Mouse (Mus musculus) heart, embryonic 14.5 days (tissue): ENCODE results near the gene Gpat3. TPM values are rescaled to one million over a fixed set of nuclear protein-coding genes. Genes with fewer than 3 reads are reported as not detected.

Source experiments
- ATAC-seq: fragments of 200-750 bp; cut with Nextera tagmentation; 2 replicates; pipeline ENCODE4 v1.8.0; 2017; ENCODE audit warnings: low read depth, moderate TSS enrichment; ENCODE audit not compliant: insufficient number of reproducible peaks, insufficient read depth, low FRiP score
- H3K27ac ChIP-seq, 2 experiments: fragments of 200-500 bp in 1 of 2; fragments of 300-500 bp in 1 of 2; sonication (generic) in 1 of 2; replicated peaks in 1 of 2; 2 replicates each; pipeline ENCODE4 v1.5.1; 2012 to 2014; ENCODE audit warnings: low read depth in 2 of 2, low read length in 2 of 2, control low read depth in 1 of 2, mild to moderate bottlenecking in 1 of 2, mixed read lengths in 1 of 2; ENCODE audit not compliant: control insufficient read depth in 1 of 2, insufficient read depth in 1 of 2
- H3K27me3 ChIP-seq: fragments of 300-500 bp; sonication (generic); 2 replicates; pipeline ENCODE4 v1.6.1; 2014; ENCODE audit warnings: mild to moderate bottlenecking, low read length, control low read depth; ENCODE audit not compliant: control insufficient read depth, insufficient read depth
- H3K36me3 ChIP-seq: fragments of 300-500 bp; sonication (generic); 2 replicates; pipeline ENCODE4 v1.6.1; 2014; ENCODE audit warnings: mild to moderate bottlenecking, control low read depth, low read length, mixed read lengths; ENCODE audit not compliant: control insufficient read depth, insufficient read depth
- H3K4me1 ChIP-seq, 2 experiments: fragments of 200-500 bp in 1 of 2; fragments of 300-500 bp in 1 of 2; sonication (generic) in 1 of 2; 2 replicates each; pipeline ENCODE4 v1.6.1; 2012 to 2014; ENCODE audit warnings: low read length in 2 of 2, control low read depth in 1 of 2, mixed read lengths in 1 of 2; ENCODE audit not compliant: control insufficient read depth in 2 of 2, insufficient read depth in 2 of 2
- H3K4me2 ChIP-seq: fragments of 300-500 bp; sonication (generic); 2 replicates; pipeline ENCODE4 v1.6.1; 2014; ENCODE audit warnings: mild to moderate bottlenecking, low read length
- H3K4me3 ChIP-seq, 2 experiments: fragments of 200-500 bp in 1 of 2; fragments of 300-500 bp in 1 of 2; sonication (generic) in 1 of 2; 2 replicates each; pipeline ENCODE4 v1.5.1; 2012 to 2014; ENCODE audit warnings: low read length in 2 of 2, mild to moderate bottlenecking in 2 of 2, control low read depth in 1 of 2, low read depth in 1 of 2, moderate library complexity in 1 of 2; ENCODE audit not compliant: control insufficient read depth in 1 of 2, insufficient read depth in 1 of 2
- H3K9ac ChIP-seq: fragments of 300-500 bp; sonication (generic); 2 replicates; pipeline ENCODE4 v1.6.1; 2014; ENCODE audit warnings: mild to moderate bottlenecking, low read length
- H3K9me3 ChIP-seq: fragments of 300-500 bp; sonication (generic); 2 replicates; pipeline ENCODE4 v1.6.1; 2016; ENCODE audit warnings: low read length, control low read depth; ENCODE audit not compliant: control insufficient read depth
- WGBS: fragments of 180-500 bp; shearing (Covaris S2); extraction: QIAGEN DNeasy Blood & Tissue Kit; methylation state at CpG from one replicate; pipeline ENCODE4 v1.1.7; 2014; 5-methylcytosine and 5-hydroxymethylcytosine counted together
- polyA plus RNA-seq: library from polyadenylated mRNA; unstranded; fragments of >200 nt; fragmentation: Nextera tagmentation; extraction: Ambion mirVana; gene quantifications from 2 replicates; pipeline ENCODE4 v1.2.1, GENCODE M21; 2014

Gene Gpat3
- polyA plus RNA-seq, 1 experiment from 2014 or later = 14.9 TPM

DNA sequence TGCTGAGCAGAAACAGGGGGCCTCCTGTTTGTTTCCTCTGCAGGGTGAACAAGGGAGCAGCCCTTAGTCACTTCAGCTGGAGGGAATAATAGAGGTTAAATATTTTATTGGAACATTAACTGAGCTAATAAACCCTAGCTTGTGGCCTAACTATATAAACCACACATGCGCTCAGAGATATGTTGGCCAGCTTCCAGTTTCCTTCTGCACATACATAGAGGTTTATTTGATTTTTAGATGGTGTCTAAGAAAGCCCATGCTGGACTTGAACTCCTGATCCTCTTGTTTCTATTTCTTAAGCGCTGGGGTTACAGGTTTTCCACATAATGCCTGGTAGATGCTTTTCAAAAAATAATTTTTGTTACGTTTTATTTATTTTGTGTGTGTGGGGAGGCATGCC, 1.0 kb upstream of the Gpat3 start:
- H3K4me1 ChIP-seq = peaks cover 4 to 5% of the 10 kb centered on the region in 2 experiments; a peak in 1 of 4 replicates
- H3K27me3 ChIP-seq = no peaks in the 10 kb centered on the region
- H3K9me3 ChIP-seq = peaks cover 7% of the 10 kb centered on the region; the same call in 1 of the 2 replicates
- H3K9ac ChIP-seq = peak overlapping the region; percentile 92
- H3K36me3 ChIP-seq = peaks cover 8% of the 10 kb centered on the region; the same call in 1 of the 2 replicates
- peak overlapping the region; percentile 91 for H3K4me2 ChIP-seq
- ATAC-seq = no peak
- peak overlapping the region in 1 of 2 experiments; percentile 94; a peak in 1 of 4 replicates for H3K27ac ChIP-seq
- H3K4me3 ChIP-seq = peak overlapping the region; percentile 78 to 80
- 42% methylated on average over 3 of the region's 3 CpGs for WGBS

DNA sequence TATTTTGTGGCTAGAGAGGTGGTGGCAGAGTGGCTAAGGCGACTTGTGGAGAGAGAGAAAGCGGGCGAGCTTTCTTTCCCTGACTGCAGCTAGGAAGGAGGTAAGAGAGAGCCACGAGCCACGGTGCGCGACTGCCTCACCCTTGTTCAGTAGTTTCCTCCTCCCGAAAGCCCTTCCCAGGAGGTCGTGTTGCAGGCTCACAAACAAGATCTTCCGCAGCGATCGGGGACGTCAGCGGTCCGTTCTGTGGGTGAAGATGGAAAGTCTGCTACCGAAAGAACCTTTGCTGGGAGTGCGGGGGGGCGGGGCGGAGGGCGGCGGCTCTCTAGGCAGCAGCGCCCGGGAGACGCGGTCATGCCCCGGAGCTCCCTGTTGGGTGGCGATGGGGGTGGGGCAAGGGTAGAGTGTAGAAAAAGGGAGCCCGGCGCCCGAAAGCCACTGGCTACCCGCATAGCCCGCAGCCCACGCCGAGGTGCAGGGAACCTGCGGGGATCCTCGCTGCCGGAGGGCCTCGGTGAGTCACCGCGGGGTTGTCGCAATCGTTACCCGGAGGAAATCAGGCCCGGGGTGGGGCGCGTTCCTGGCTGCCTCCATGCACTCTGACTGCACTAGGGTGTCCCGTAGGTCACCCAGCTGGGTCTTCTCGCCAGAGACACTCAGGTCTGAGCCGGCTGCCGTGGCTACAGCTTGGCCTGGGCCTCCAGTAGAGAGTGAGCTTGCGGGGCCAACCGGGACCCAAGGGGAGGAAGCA, 510 bp downstream of the Gpat3 start:
- Histone ChIP-seq H3K4me1 (peaks cover 4 to 5% of the 10 kb centered on the region in 2 experiments; a peak in 1 of 4 replicates), H3K27ac (peak overlapping the region; percentile 83 to 94), H3K4me2 (peak overlapping the region; percentile 91), H3K9ac (peak overlapping the region; percentile 92), H3K4me3 (peak overlapping the region; percentile 78 to 80), H3K27me3 (no peaks in the 10 kb centered on the region), H3K9me3 (peaks cover 7% of the 10 kb centered on the region; the same call in 1 of the 2 replicates), H3K36me3 (peaks cover 8% of the 10 kb centered on the region; the same call in 1 of the 2 replicates)
- ATAC-seq = peak; percentile 68; the same call in 1 of the 2 replicates
- WGBS = under 1% methylated on average over 52 of the region's 52 CpGs

DNA sequence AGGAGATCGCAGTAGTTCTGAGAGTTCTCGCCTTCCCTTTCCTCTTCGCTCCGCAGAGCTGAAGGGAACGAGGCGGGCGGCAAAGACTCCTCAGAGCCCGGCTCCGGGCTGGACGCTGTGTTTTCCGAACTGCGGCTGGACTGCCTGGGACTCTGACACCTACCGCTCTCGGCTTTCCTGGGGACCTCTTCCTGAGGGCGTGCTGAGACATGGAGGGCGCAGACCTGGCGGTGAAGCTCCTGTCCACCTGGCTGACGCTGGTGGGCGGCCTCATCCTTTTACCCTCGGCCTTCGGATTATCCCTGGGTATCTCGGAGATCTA, 1.0 kb downstream of the Gpat3 start:
- ATAC-seq = peak; percentile 44; the same call in 1 of the 2 replicates
- 2% methylated on average over 17 of the region's 22 CpGs for WGBS

DNA sequence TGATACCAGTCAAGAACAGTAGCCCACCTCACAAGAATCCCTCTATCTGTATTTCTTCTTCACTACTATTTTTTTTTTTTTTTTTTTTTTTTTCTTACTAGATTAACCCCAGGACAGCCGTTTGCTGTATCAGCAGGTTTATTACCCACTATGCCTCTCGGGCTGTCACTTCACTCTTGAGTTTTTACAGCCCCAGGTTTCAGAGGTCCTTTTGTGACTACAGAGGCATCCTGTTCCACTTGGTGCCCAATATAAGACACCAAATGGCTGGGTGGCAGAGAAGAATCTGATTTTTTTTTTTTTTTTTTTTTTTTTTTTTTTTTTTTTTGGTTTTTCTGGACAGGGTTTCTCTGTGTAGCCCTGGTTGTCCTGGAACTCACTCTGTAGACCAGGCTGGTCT, 1.6 kb downstream of the Gpat3 start:
- 0 out of 4 replicates have a peak overlapping the region, but pooled peaks of 1 of the 2 experiments have one; percentile 94 for H3K27ac ChIP-seq
- H3K9ac ChIP-seq = peak overlapping the region; percentile 92

More for the DNA sequence above, 1.0 kb downstream of the Gpat3 start:
- no peaks in the 10 kb centered on the region for H3K27me3 ChIP-seq
- H3K27ac ChIP-seq = peak overlapping the region; percentile 83 to 94
- H3K9ac ChIP-seq = peak overlapping the region; percentile 92
- H3K36me3 ChIP-seq = peaks cover 8% of the 10 kb centered on the region; the same call in 1 of the 2 replicates
- H3K4me1 ChIP-seq = peaks cover 4 to 5% of the 10 kb centered on the region in 2 experiments; a peak in 1 of 4 replicates
- H3K4me3 ChIP-seq = peak overlapping the region; percentile 78 to 80
- peaks cover 7% of the 10 kb centered on the region; the same call in 1 of the 2 replicates for H3K9me3 ChIP-seq
- peak overlapping the region; percentile 91 for H3K4me2 ChIP-seq

DNA sequence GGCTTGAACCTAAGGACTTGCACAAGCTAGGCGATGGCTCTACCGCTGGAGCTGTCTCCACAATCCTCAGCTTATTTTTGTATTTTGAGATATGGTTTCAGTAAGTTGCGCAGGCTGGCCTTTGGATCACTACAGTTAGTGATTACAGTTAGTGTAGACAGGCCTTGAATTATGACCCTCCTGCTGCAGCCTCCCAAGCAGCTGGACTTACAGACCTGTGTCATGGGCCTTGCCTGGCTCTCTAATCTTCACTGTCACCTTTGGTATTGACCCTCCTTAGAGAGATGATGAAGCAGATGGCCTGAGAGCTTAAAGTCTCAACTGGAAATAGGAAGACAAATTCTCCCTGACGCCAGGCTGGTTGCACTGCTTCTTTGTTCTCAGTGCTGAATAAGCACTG, 8.4 kb downstream of the Gpat3 start:
- ATAC-seq = no peak
- no peaks in the 10 kb centered on the region for H3K9me3 ChIP-seq
- 80% methylated on average over 4 of the region's 4 CpGs for WGBS
- H3K27ac ChIP-seq = no peak overlapping the region
- H3K9ac ChIP-seq = no peak overlapping the region
- H3K4me1 ChIP-seq = no peaks in the 10 kb centered on the region
- H3K27me3 ChIP-seq = no peaks in the 10 kb centered on the region
- no peak overlapping the region for H3K4me2 ChIP-seq
- H3K4me3 ChIP-seq = no peak overlapping the region
- peaks cover 5% of the 10 kb centered on the region; the same call in 1 of the 2 replicates for H3K36me3 ChIP-seq

More for the DNA sequence above, 1.6 kb downstream of the Gpat3 start:
- peaks cover 1% of the 10 kb centered on the region; the same call in 1 of the 2 replicates for H3K9me3 ChIP-seq
- H3K4me1 ChIP-seq = peaks cover 4 to 5% of the 10 kb centered on the region in 2 experiments; a peak in 1 of 4 replicates
- H3K4me3 ChIP-seq = peak overlapping the region; percentile 78 to 80
- peak overlapping the region; percentile 91 for H3K4me2 ChIP-seq
- 0% methylated on average over 2 of the region's 2 CpGs for WGBS
- H3K27me3 ChIP-seq = no peaks in the 10 kb centered on the region
- ATAC-seq = no peak
- H3K36me3 ChIP-seq = peaks cover 8% of the 10 kb centered on the region; the same call in 1 of the 2 replicates

DNA sequence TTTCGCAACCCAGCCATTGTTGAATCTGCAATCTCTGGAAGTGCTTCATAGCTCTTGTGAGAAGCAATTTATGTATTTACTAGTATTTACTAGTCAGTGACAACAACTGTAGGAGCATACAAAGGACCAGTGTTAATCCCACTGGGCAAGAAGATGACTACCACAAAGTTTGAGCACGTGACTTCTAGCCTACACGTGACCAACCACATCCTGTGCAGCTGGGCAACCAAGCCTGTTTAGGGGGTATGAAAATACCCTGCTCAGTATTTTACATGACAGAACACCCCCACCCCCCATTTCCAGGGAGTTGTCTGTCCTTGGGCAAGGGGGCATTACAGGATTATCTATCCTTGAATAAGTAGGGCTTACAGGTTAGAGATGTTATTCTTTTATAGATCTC, 11.0 kb downstream of the Gpat3 start:
- H3K9me3 ChIP-seq = no peaks in the 10 kb centered on the region
- H3K4me3 ChIP-seq = no peak overlapping the region
- H3K4me2 ChIP-seq = no peak overlapping the region
- H3K27ac ChIP-seq = no peak overlapping the region
- peaks cover 11 to 17% of the 10 kb centered on the region in 2 experiments for H3K4me1 ChIP-seq
- H3K27me3 ChIP-seq = no peaks in the 10 kb centered on the region
- no peak overlapping the region for H3K9ac ChIP-seq
- no peaks in the 10 kb centered on the region for H3K36me3 ChIP-seq
- WGBS = 87% methylated on average over 3 of the region's 3 CpGs
- no peak for ATAC-seq

DNA sequence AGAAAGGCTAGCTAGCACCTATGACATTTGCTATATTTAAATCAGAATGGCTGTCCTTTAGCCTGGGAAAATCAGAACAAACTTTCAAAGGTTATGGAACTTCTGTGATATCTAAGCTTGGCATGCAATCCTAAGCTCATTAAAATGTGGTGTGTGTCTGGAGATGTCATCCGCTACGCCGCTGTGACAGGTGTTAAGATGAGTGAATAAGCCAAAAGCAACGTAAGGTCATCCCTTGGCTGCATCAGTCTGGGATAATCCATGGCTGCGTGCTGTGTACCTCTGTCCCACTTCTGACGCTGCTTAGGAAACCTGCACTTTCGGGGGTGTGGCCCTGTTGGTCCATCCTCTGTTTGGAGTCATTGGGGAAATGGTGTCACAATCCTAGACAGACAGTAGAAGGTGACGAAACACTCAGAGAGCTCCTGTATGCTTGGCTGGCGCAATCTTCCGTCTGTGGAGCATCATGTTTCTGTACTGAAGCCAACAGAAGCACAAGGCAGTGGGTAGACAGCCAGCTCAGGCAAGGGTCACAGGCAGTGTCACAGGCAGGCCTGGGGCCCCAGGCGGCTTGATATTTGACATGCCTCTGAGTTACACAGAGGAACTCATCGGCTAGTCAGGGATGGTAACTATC, 15.0 kb downstream of the Gpat3 start:
- ATAC-seq = peak; percentile 85
- Histone ChIP-seq H3K27me3 (no peaks in the 10 kb centered on the region), H3K27ac (peak overlapping the region; percentile 54 to 60), H3K4me1 (peaks cover 24 to 34% of the 10 kb centered on the region in 2 experiments), H3K9ac (peak overlapping the region; percentile 34; the same call in 1 of the 2 replicates), H3K9me3 (no peaks in the 10 kb centered on the region), H3K4me2 (peak overlapping the region; percentile 40), H3K36me3 (no peaks in the 10 kb centered on the region), H3K4me3 (no peak overlapping the region)
- 31% methylated on average over 12 of the region's 12 CpGs for WGBS
